Mouse (Mus musculus) liver, embryonic 16.5 days (tissue): ENCODE data around the gene 4930518I15Rik. TPM values are rescaled to one million over a fixed set of nuclear protein-coding genes. Genes with fewer than 3 reads are reported as not detected.

Experiments used
- ATAC-seq: fragments of 200-750 bp; cut with Nextera tagmentation; 2 replicates; pipeline ENCODE4 v1.8.0; 2017; ENCODE audit warnings: low read depth, mild to moderate bottlenecking, moderate number of reproducible peaks, moderate library complexity
- H3K27ac ChIP-seq: fragments of 300-500 bp; sonication (generic); 2 replicates; pipeline ENCODE4 v1.5.1; 2014; ENCODE audit warnings: mild to moderate bottlenecking, low read length
- H3K27me3 ChIP-seq: fragments of 300-500 bp; sonication (generic); 2 replicates; pipeline ENCODE4 v1.6.1; 2014; ENCODE audit warnings: low read depth, low read length, mixed read lengths; ENCODE audit not compliant: control insufficient read depth, insufficient read depth
- H3K36me3 ChIP-seq: fragments of 300-500 bp; sonication (generic); 2 replicates; pipeline ENCODE4 v1.6.1; 2014; ENCODE audit warnings: mild to moderate bottlenecking; ENCODE audit not compliant: control insufficient read depth, insufficient read depth
- H3K4me1 ChIP-seq: fragments of 300-500 bp; sonication (generic); 2 replicates; pipeline ENCODE4 v1.6.1; 2014; ENCODE audit warnings: low read depth, low read length, mixed read lengths; ENCODE audit not compliant: control insufficient read depth
- H3K4me2 ChIP-seq: fragments of 300-500 bp; sonication (generic); 2 replicates; pipeline ENCODE4 v1.6.1; 2014; ENCODE audit warnings: low read depth, low read length, mixed read lengths
- H3K4me3 ChIP-seq: fragments of 300-500 bp; sonication (generic); 2 replicates; pipeline ENCODE4 v1.5.1; 2014; ENCODE audit warnings: low read depth, mild to moderate bottlenecking, low read length
- H3K9ac ChIP-seq: fragments of 300-500 bp; sonication (generic); 2 replicates; pipeline ENCODE4 v1.6.1; 2014; ENCODE audit warnings: low read depth, low read length
- H3K9me3 ChIP-seq: fragments of 300-500 bp; sonication (generic); replicated peaks from 2 replicates; pipeline ENCODE4 v1.6.1; 2016; ENCODE audit warnings: low read length; ENCODE audit not compliant: control insufficient read depth
- WGBS: fragments of 180-500 bp; shearing (Covaris S2); extraction: QIAGEN DNeasy Blood & Tissue Kit; methylation state at CpG from one replicate; pipeline ENCODE4 v1.1.7; 2014; ENCODE audit not compliant: insufficient replicate concordance; 5-methylcytosine and 5-hydroxymethylcytosine counted together
- polyA plus RNA-seq: library from polyadenylated mRNA; unstranded; fragments of >200 nt; fragmentation: Nextera tagmentation; extraction: Ambion mirVana; gene quantifications from 2 replicates; pipeline ENCODE4 v1.2.1, GENCODE M21; 2015

The 4930518I15Rik gene
- polyA plus RNA-seq, 1 experiment from 2014 or later: 2.1 TPM

DNA sequence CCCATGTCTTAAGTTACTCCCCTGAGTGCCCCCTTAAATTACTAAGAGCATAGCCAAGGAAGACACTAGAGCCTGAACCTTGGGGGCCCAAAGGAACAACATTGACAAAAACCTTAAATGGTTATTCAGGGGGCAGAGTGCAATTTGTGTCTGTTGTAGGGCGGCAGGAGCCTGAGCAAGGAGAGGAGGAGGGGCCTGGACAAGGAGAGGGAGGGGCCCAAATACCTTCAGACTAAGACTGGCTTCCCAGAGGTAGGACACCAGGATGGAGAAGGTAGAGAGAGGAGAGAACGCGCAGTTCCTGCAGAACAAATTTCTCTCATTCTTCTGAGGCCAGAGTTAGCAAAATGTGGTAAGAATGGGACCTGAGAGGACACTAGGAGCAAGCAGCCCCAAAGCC lies 42.3 kb downstream of the 4930518I15Rik start:
- ATAC-seq: no peak
- H3K9ac ChIP-seq: no peak overlapping the region
- no peaks in the 10 kb centered on the region for H3K27me3 ChIP-seq
- no peaks in the 10 kb centered on the region for H3K4me1 ChIP-seq
- WGBS: 61% methylated on average over 3 of the region's 3 CpGs
- H3K27ac ChIP-seq: no peak overlapping the region
- H3K9me3 ChIP-seq: no peaks in the 10 kb centered on the region
- H3K4me3 ChIP-seq: no peak overlapping the region
- no peaks in the 10 kb centered on the region for H3K36me3 ChIP-seq
- H3K4me2 ChIP-seq: no peak overlapping the region

DNA sequence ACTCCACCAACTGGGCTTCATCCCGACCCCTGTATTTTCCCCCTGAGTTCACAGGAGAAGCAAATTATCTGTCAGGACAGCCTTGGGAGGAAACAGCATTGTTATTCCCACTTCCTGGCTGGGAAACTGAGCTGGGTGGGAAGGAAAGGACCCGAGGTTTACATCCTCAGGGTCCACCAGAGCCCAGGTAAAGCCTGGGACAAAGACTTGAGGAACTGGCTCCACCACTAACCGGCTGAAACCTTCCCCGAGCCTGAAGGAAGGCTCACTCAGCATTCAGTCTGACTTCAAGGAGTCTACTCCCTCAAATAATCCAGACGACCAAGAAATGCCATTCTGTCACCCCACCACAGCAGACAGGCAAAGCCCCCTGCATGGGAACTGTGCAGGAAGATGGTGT lies 42.9 kb downstream of the 4930518I15Rik start:
- no peak overlapping the region for H3K9ac ChIP-seq
- no peak overlapping the region for H3K4me2 ChIP-seq
- H3K4me1 ChIP-seq: no peaks in the 10 kb centered on the region
- no peaks in the 10 kb centered on the region for H3K27me3 ChIP-seq
- H3K9me3 ChIP-seq: no peaks in the 10 kb centered on the region
- 25% methylated on average over 5 of the region's 5 CpGs for WGBS
- no peaks in the 10 kb centered on the region for H3K36me3 ChIP-seq
- no peak for ATAC-seq
- H3K4me3 ChIP-seq: no peak overlapping the region
- no peak overlapping the region for H3K27ac ChIP-seq

- Histone ChIP-seq H3K4me1 (no peaks in the 10 kb centered on the region), H3K4me3 (no peak overlapping the region), H3K9ac (no peak overlapping the region), H3K9me3 (no peaks in the 10 kb centered on the region), H3K27ac (no peak overlapping the region), H3K36me3 (no peaks in the 10 kb centered on the region), H3K27me3 (no peaks in the 10 kb centered on the region), H3K4me2 (no peak overlapping the region)
- 24% methylated on average over 8 of the region's 8 CpGs for WGBS
- ATAC-seq: no peak
These were observed 43.4 kb downstream of the 4930518I15Rik start for GRCm38 (mm10) chr2:156814344-156814801.

DNA sequence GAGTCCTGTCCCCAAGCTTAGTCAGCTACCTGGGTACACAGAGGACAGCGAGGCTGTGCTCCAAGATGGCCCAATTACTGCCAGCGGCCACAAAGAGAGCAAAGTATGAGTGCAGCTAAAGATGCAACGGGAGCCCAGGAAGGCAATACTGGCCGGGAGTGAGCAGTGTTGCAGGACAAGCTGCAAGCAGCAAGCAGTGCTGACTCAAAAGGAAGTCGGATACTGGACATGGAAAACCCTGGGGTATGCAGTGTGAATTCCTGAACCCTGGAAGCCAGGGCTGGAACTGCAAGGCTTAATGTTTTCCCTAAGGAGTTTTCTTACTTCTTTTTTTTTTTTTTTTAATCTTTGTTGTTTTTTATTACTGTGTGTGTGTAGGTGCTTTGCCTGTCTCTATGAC lies 46.2 kb downstream of the 4930518I15Rik start:
- WGBS: 52% methylated on average over 5 of the region's 5 CpGs
- no peak overlapping the region for H3K4me3 ChIP-seq
- ATAC-seq: no peak

GRCm38 (mm10) chr2:156810716-156811115 lies 47.0 kb downstream of the 4930518I15Rik start:
- no peak overlapping the region for H3K4me3 ChIP-seq
- no peaks in the 10 kb centered on the region for H3K27me3 ChIP-seq
- H3K27ac ChIP-seq: no peak overlapping the region
- ATAC-seq: no peak
- H3K36me3 ChIP-seq: no peaks in the 10 kb centered on the region
- 91% methylated on average over 10 of the region's 10 CpGs for WGBS
- no peak overlapping the region for H3K9ac ChIP-seq
- H3K4me1 ChIP-seq: no peaks in the 10 kb centered on the region
- no peaks in the 10 kb centered on the region for H3K9me3 ChIP-seq
- no peak overlapping the region for H3K4me2 ChIP-seq

More for the DNA sequence above, 46.2 kb downstream of the 4930518I15Rik start:
- Histone ChIP-seq H3K36me3 (no peaks in the 10 kb centered on the region), H3K4me2 (no peak overlapping the region), H3K27ac (no peak overlapping the region), H3K9me3 (no peaks in the 10 kb centered on the region), H3K27me3 (no peaks in the 10 kb centered on the region), H3K9ac (no peak overlapping the region), H3K4me1 (no peaks in the 10 kb centered on the region)

DNA sequence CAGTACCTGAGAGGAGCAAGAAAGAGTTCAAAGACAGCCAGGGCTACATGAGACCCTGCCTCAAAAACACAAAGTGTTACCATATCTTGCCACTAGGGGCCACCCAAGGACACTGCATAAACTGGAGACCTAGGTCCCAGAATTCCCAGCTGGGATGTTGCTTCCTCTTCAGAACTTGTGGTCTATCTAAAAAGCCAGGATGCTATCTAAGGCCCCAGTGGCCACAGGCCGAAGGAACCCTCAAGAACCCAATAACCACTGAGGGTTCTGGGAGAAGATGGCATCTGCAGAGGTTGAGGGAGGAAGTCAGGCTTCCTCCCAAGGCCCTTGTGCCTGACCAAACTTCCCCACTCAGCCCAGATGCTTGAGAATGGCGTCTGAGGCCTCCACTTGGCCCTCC lies 48.2 kb downstream of the 4930518I15Rik start:
- 6% methylated on average over 2 of the region's 2 CpGs for WGBS

GRCm38 (mm10) chr2:156806886-156807285 lies 50.9 kb downstream of the 4930518I15Rik start:
- Histone ChIP-seq H3K4me3 (no peak overlapping the region), H3K4me2 (no peak overlapping the region), H3K9ac (no peak overlapping the region), H3K4me1 (no peaks in the 10 kb centered on the region; the same call in 1 of the 2 replicates), H3K27ac (no peak overlapping the region), H3K36me3 (no peaks in the 10 kb centered on the region), H3K27me3 (no peaks in the 10 kb centered on the region), H3K9me3 (no peaks in the 10 kb centered on the region)
- WGBS: 56% methylated on average over 6 of the region's 6 CpGs
- no peak for ATAC-seq

More for the DNA sequence above, 48.2 kb downstream of the 4930518I15Rik start:
- Histone ChIP-seq H3K4me3 (no peak overlapping the region), H3K9me3 (no peaks in the 10 kb centered on the region), H3K4me1 (no peaks in the 10 kb centered on the region), H3K27ac (no peak overlapping the region), H3K27me3 (no peaks in the 10 kb centered on the region), H3K36me3 (no peaks in the 10 kb centered on the region), H3K9ac (no peak overlapping the region), H3K4me2 (no peak overlapping the region)
- no peak for ATAC-seq

Other genes with a start within 250 kb of the 4930518I15Rik start
- gene Dlgap4, start 244.2 kb downstream of the 4930518I15Rik start, polyA plus RNA-seq: 9.9 and 10.1 TPM in 2 replicates
- 43.0 and 56.1 TPM in 2 replicates for gene Myl9, start 82.5 kb downstream of the 4930518I15Rik start, polyA plus RNA-seq
- 5.1 and 5.4 TPM in 2 replicates for gene Tgif2, start 17.9 kb downstream of the 4930518I15Rik start, polyA plus RNA-seq
- gene Rab5if, start 5.2 kb upstream of the 4930518I15Rik start, polyA plus RNA-seq: 112 and 117 TPM in 2 replicates
- 1.5 and 1.7 TPM in 2 replicates for gene Sla2, start 29.2 kb upstream of the 4930518I15Rik start, polyA plus RNA-seq
- 30.8 and 32.6 TPM in 2 replicates for gene Ndrg3, start 134.1 kb upstream of the 4930518I15Rik start, polyA plus RNA-seq
- gene Dsn1, start 149.2 kb upstream of the 4930518I15Rik start, polyA plus RNA-seq: 26.7 and 28.0 TPM in 2 replicates
- 1.4 and 1.8 TPM in 2 replicates for gene Soga1, start 221.3 kb upstream of the 4930518I15Rik start, polyA plus RNA-seq
- gene Tldc2, start 229.1 kb upstream of the 4930518I15Rik start, polyA plus RNA-seq: not detected in 2 replicates